Mouse (Mus musculus): ENCODE results near the gene Slc35a1.

- TF ChIP-seq CTCF (IDR thresholded peaks at IDR 0.05; ENCODE audit: low read depth, low read length) (no peak), POLR2A (IDR thresholded peaks at IDR 0.05; ENCODE audit: insufficient read depth, low read length) (no peak)
Measured at GRCm38 (mm10) chr4:34626401-34626800, 60.8 kb downstream of the Slc35a1 start.

All from ES-Bruce4 (cell line).